Mouse (Mus musculus) brain, embryonic 18.5 days (tissue): ENCODE data around the gene Prr5.

Experiments used
- DNase-seq: peaks from one replicate; pipeline ENCODE4 v3.0.0-alpha.2; 2012; ENCODE audit warnings: low read depth, low spot score

Gene Prr5

DNA sequence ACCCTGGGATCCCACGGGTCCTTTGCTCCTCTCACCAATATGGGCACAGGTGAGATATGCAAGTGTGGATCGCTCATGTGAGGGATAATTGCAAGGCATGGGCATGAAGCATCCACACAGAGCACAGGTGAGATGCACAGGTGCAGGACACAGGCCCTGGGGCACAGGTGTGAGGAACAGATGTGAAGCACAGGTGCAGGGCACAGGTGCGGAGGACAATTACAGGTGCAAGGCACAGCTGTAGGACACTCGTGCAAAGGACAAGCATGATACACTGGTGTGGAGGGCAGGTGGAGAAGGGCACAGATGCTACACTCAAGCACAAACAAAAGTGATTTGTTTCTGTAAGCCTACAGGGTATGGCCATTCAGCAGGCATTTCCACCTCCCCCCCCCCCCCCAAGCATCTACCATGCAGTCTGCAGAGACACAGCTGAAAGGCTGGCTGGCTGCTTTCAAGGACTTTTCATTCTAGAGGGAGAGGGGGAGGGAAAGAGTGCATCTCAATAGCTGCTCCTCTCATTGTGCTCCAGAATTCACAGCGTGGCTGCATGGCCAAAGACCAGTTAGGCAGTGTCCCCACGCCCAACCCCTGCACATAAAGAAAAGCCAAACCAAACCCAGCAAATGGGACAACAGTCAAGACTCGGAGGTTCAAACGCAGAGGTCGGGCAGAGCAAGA lies 11.9 kb upstream of the Prr5 start:
- no peak for DNase-seq

- DNase-seq: no peak
Measured at GRCm38 (mm10) chr15:84658655-84659054, 10.8 kb upstream of the Prr5 start.

DNA sequence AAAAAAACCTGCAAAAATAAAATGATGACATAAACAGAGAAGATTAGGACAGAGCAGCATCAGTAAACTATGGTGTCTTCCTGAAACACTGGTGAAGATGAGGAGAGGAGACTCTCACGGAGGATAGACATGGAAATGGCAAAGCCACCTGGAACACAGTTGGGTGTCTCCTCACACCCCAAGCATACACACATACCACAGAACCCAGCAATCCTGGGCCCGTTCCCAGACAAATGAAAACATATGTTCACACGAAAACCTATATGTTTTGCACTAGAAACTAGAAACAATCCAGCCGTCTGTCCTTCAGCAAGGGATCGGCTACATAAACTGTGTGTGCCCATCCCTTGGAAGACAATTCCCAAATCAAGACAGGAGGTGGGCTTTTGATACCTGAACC lies 9.6 kb upstream of the Prr5 start:
- DNase-seq: no peak

GRCm38 (mm10) chr15:84661274-84661673 lies 8.1 kb upstream of the Prr5 start:
- DNase-seq: no peak

- no peak for DNase-seq
Measured at GRCm38 (mm10) chr15:84662952-84663684, 6.3 kb upstream of the Prr5 start.

DNA sequence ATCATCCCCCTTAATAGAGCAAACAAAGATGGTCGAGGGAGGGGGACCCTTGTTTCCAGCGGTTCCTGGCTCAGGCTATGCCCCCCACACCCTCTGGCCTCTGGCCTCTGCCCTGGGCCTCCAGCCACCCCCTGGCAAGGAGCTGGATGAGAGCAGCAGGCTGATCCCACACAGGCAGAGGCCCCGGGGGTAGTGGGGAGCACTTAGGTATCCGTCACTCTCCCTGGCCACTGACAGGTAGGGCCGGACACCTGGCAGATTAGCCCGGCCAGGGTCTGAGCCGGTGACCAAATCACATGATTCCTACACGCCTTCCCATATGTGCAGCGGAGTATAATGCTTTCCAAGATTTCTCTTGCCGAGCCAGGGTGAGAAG lies 5.7 kb upstream of the Prr5 start:
- no peak for DNase-seq

GRCm38 (mm10) chr15:84664542-84665460 lies 4.6 kb upstream of the Prr5 start:
- no peak for DNase-seq

DNA sequence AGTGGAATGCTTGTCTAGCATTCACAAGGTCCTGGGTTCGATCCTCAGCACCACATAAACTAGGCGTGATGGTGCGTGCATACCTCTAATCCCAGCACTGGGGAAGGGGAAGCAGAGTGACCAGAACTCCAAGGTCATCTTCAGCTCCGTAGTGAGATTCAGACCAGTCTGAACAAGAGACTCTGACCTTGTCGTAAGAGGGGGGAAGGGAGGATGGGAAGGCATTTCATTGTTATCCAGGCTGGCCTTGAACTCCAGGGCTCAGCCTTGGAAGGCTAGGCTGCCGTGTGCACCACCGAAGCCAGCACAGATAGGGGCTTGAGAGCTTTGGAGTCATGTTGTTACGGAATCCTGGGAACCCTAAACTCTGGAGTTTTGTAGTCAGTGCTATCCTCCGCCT lies 3.8 kb upstream of the Prr5 start:
- DNase-seq: no peak

DNA sequence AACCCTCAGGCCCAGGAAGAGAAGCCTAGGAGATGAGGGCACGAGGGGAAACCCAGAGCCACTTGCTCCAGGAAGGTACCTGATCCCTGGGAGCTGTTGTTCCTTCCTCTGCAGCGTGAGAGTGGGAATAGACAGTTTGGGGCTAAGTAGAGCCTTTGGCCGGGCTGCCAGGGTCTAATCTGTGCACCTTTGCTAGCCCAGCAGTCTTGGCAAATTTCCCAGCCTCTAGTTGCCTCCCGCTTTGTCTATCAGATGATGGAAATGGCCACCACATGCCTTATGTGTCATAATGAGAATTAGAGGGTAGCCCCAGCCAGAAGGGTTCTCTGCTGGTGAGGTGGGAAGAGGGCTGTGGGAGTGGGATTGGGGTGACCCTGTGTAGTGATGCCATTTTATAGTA lies 3.4 kb upstream of the Prr5 start:
- DNase-seq: no peak

- no peak for DNase-seq
Measured at GRCm38 (mm10) chr15:84667601-84668000, 1.8 kb upstream of the Prr5 start.

GRCm38 (mm10) chr15:84669771-84670656 lies 594 bp downstream of the Prr5 start:
- DNase-seq: no peak

GRCm38 (mm10) chr15:84670657-84671055 lies 1.2 kb downstream of the Prr5 start:
- DNase-seq: no peak

DNA sequence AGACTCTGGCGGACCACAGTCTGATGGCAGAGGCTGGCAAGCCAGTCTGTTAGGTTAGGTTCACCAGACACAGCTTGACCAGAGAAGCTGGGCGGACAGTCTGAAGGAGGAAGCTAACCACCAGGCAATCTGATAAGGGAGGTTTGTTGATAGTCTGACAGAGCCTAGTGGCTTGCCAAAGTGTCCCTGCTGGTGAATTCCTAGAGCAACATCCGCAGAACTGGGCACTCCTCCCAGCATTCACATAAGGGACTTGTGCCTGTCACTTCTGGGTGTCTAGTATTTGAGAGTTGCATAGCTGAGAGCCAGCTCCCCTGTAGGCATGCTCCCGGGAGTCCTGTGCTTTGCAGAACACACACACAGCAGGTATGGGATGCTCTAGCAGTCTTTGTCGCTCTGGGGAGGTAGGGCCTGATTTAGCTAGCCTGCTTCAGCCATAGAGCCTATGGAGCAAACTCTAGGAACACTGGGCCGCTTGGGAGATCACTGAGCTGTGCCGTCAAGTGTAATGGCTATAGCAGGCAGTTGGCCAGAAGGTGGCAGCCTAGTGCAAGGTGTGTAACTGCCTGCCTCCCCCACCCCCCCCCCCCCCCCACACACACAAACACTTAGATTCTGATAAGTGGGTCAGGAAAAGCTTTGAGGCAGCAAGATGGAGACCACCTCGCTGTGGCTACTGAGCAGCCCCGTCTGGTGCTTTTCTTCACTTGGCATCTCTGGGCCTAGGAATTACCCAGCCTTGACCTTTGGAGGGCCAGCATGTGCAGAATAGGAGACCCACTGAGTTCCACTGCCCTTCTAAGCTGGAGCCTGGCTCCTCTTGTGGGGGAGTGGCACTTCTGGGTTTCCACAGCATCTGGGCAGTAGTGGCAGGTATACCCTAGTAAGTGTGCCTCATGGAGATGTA lies 2.2 kb downstream of the Prr5 start:
- no peak for DNase-seq

- no peak for DNase-seq
Measured at GRCm38 (mm10) chr15:84672308-84672615, 2.8 kb downstream of the Prr5 start.

GRCm38 (mm10) chr15:84672616-84673015 lies 3.2 kb downstream of the Prr5 start:
- DNase-seq: no peak

- DNase-seq: no peak
Measured at GRCm38 (mm10) chr15:84674329-84675067, 5.1 kb downstream of the Prr5 start.

GRCm38 (mm10) chr15:84675317-84675716 lies 5.9 kb downstream of the Prr5 start:
- no peak for DNase-seq

- DNase-seq: no peak
Measured at GRCm38 (mm10) chr15:84677943-84678342, 8.5 kb downstream of the Prr5 start.

DNA sequence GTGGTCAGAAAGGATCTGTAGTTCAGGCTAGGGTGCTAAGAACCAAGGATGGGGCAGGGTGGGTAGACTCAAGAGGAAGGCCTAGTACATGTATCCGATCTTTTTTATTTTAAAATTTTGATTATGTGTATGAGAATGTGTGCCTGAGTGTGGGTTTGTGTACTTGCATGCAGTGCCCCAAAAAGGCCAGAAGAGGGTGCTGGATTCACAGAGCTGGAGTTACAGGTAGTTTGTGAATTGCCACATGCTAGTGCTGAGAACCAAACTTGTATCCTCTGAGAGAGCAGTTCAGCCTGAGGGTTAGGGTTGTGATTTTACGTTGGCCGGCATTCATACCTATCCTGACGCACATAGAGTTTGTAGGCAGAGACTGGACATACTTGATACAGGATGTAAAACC lies 9.7 kb downstream of the Prr5 start:
- DNase-seq: no peak

DNA sequence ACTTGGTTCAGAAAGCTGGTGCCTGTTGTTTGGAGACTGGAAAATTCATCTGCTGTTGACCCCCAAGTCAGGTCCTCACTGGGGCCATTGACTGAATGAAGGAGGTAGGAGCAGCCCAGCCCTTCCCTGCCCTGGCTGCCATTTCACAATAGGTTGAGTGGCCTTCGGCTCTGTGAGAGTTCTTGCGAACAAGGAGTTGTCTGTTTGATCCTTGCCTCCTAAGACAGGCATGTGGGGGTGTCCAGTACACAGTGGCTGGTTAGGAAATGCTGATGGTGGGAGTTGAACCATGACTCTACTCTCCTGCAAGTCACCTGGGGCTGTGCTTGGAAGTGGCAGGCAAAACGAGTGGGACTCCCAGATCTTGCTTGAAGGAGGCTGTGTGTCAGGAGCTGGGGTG lies 10.4 kb downstream of the Prr5 start:
- no peak for DNase-seq
